Mouse (Mus musculus) thymus, adult 2 months (tissue): ENCODE data around the gene Hexim1. TPM values are rescaled to one million over a fixed set of nuclear protein-coding genes. Genes with fewer than 3 reads are reported as not detected.
A peak's percentile ranks its signal among the peaks of the same experiment; 100 is the strongest.

Experiments
- DNase-seq: peaks from one replicate; pipeline ENCODE4 v3.0.0; 2021
- H3K27ac ChIP-seq: fragments of 200-500 bp; 2 replicates; pipeline ENCODE4 v1.5.1; 2012; ENCODE audit warnings: low read length, control low read depth; ENCODE audit not compliant: control insufficient read depth, insufficient read depth
- H3K27me3 ChIP-seq: fragments of 200-500 bp; 2 replicates; pipeline ENCODE4 v1.6.1; 2012; ENCODE audit warnings: mild to moderate bottlenecking, low read length, moderate library complexity, mixed read lengths; ENCODE audit not compliant: control insufficient read depth, insufficient read depth
- H3K36me3 ChIP-seq: fragments of 200-500 bp; 2 replicates; pipeline ENCODE4 v1.6.1; 2012; ENCODE audit warnings: mild to moderate bottlenecking, low read length, moderate library complexity; ENCODE audit not compliant: control insufficient read depth, insufficient read depth
- H3K4me1 ChIP-seq: fragments of 200-500 bp; replicated peaks from 2 replicates; pipeline ENCODE4 v1.6.1; 2012; ENCODE audit warnings: low read length; ENCODE audit not compliant: control insufficient read depth, insufficient read depth
- H3K4me3 ChIP-seq: fragments of 200-500 bp; 2 replicates; pipeline ENCODE4 v1.5.1; 2012; ENCODE audit warnings: mild to moderate bottlenecking, low read length, control low read depth, moderate library complexity; ENCODE audit not compliant: control insufficient read depth, insufficient read depth
- CTCF ChIP-seq: fragments of 200-500 bp; IDR thresholded peaks from 2 replicates; pipeline ENCODE4 v1.5.1; 2012; ENCODE audit warnings: mild to moderate bottlenecking, control low read depth, low read length, moderate library complexity, borderline replicate concordance; ENCODE audit not compliant: control insufficient read depth, poor library complexity, insufficient read depth; ENCODE audit errors: extremely low read depth
- POLR2A ChIP-seq: fragments of 200-500 bp; IDR thresholded peaks from 2 replicates; pipeline ENCODE4 v1.6.1; 2012; ENCODE audit warnings: mild to moderate bottlenecking, low read length, control low read depth, moderate library complexity; ENCODE audit not compliant: control insufficient read depth, poor library complexity, insufficient read depth; ENCODE audit errors: extremely low read depth
- WGBS: fragments of 180-500 bp; shearing (Covaris S2); methylation state at CpG from one replicate; pipeline ENCODE4 v1.1.7; 2018; 5-methylcytosine and 5-hydroxymethylcytosine counted together
- polyA plus RNA-seq: library from polyadenylated mRNA; depleted of rRNA; stranded (reverse); fragments of >200 nt; gene quantifications from 2 replicates; pipeline ENCODE4 v1.2.3, GENCODE M21; 2012

Hexim1 gene
- polyA plus RNA-seq, 1 experiment: 18.2 TPM

DNA sequence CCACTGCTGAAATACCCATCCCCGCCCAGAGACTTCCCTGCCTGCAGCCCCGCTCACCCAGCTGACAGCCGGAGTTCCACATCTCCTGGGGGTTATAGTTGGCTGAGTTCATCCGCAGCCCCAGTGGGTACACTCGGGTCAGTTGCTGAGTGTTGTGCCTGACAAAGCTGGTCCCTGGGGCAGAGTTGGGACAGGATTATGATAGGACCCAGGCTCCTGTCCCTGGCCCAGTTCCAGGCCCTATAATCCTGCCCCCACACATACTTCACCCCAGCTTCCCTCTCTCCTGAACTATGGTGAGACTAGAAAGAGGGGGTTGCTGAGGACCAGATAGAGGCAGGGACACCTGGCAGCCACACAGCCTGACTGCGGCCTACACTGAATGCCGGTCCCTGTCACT is 42.4 kb upstream of the Hexim1 start:
- no peak for TF ChIP-seq POLR2A
- no peak for TF ChIP-seq CTCF
- peaks cover 3% of the 10 kb centered on the region for H3K36me3 ChIP-seq
- no peaks in the 10 kb centered on the region for H3K27me3 ChIP-seq
- 95% methylated on average over 7 of the region's 7 CpGs for WGBS
- H3K4me1 ChIP-seq: no peaks in the 10 kb centered on the region
- no peak overlapping the region for H3K27ac ChIP-seq
- no peak for DNase-seq
- H3K4me3 ChIP-seq: no peak overlapping the region

DNA sequence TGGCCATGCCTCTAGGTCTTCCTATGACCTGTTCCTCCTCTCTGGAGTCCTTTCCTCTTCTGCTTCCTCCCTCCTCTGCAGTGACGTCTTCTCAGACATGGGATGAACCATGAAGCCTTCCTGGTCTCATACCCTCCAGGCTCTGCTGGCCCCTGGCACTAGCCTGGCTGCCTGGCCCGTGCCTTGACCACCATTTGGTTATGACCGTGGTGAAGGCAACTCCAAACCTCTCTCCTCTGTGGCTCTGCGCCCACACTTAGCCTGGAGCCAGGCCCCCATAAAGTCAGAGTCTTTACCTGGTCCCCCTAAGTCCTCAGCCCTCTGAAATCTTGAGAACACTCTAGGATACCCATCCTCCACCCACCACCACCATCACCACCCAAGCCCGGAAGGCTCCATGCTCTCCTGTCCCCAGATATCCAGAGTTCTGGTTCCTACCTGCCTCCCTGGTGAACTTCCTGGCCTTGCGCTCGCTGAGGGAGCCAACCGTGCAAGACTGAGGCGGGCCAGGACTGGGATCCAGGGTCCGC is 41.8 kb upstream of the Hexim1 start:
- Histone ChIP-seq H3K4me3 (no peak overlapping the region), H3K4me1 (no peaks in the 10 kb centered on the region), H3K27me3 (no peaks in the 10 kb centered on the region), H3K36me3 (no peaks in the 10 kb centered on the region; the same call in 1 of the 2 replicates), H3K27ac (no peak overlapping the region)
- DNase-seq: no peak
- 96% methylated on average over 10 of the region's 10 CpGs for WGBS
- TF ChIP-seq POLR2A (no peak), CTCF (no peak)

DNA sequence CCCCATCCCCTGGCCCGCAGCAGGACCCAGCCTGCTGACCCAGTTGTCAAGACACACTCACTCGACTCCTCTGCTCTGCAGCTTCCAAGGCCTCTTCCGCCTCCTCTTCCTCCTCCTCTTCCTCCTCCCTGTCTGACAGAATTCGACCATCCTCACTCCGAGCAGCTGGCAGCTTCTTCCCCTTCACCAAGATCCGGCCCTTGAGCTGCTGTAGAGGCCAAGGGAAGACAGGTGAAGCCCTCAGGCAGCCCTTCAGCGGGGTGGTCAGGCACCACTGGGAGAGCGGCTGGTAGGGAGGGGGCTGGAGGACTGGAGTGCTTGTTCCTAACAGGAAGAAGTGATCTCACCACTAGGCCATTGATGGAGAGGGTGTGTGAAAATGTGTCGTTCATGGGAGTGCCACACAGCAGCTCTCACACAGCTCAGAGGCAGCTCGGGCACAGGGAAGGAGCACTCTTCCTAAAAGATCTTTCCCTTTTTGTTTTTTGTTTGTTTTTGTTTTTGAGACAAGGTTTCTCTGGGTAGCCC is 41.2 kb upstream of the Hexim1 start:
- H3K4me3 ChIP-seq: no peak overlapping the region
- H3K36me3 ChIP-seq: no peaks in the 10 kb centered on the region
- WGBS: 79% methylated on average over 10 of the region's 10 CpGs
- H3K27me3 ChIP-seq: no peaks in the 10 kb centered on the region
- TF ChIP-seq POLR2A (no peak), CTCF (no peak)
- DNase-seq: no peak
- H3K27ac ChIP-seq: no peak overlapping the region
- H3K4me1 ChIP-seq: no peaks in the 10 kb centered on the region

- H3K4me1 ChIP-seq: peaks cover 5% of the 10 kb centered on the region
- no peak for DNase-seq
- no peaks in the 10 kb centered on the region for H3K36me3 ChIP-seq
- no peaks in the 10 kb centered on the region for H3K27me3 ChIP-seq
- H3K27ac ChIP-seq: no peak overlapping the region
- TF ChIP-seq POLR2A (no peak), CTCF (no peak)
- WGBS: 82% methylated on average over 7 of the region's 7 CpGs
- no peak overlapping the region for H3K4me3 ChIP-seq
Observed at GRCm38 (mm10) chr11:103076010-103076409, 40.0 kb upstream of the Hexim1 start.

DNA sequence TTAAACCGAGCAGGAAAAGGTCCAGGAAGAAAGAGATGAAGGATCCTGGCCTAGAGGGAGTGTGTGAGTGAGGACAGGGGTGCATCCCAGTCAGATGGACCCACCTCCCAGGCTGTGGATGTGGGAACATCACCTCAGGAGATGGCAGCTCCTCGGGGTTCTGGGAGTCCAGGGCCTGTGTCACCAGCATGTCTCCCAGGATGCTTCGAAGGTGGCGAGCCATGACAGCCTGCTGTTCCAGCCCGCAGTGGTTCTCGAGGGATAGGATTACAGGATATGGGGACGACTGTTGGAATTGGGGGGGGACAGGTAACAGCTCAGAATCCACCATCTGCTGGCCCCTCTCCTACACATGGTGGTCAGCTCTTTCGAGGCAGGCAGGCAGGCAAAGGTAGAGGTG is 39.5 kb upstream of the Hexim1 start:
- Histone ChIP-seq H3K36me3 (no peaks in the 10 kb centered on the region), H3K4me3 (no peak overlapping the region), H3K4me1 (peaks cover 5% of the 10 kb centered on the region), H3K27ac (no peak overlapping the region), H3K27me3 (no peaks in the 10 kb centered on the region)
- no peak for DNase-seq
- TF ChIP-seq POLR2A (no peak), CTCF (no peak)
- WGBS: 92% methylated on average over 8 of the region's 8 CpGs

DNA sequence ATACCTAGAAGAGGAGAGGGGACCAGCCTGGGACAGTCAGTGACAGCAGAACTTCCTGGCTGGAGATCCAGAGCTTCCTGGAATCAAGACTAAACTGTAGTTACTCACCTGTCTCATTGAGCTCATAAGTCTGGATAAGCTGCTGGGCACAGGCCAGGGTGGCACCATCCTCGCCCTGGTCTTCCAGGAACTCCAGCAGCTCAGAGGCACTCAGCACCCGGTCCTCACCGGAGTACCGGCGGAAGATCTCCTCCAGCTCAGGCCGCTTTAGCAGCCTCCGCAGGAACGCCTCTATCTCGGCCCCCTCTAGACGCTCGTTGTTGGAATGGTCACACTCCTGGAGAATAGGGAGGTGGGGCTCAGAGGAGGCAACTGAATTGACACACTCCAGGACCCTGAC is 37.9 kb upstream of the Hexim1 start:
- Histone ChIP-seq H3K4me1 (peaks cover 5% of the 10 kb centered on the region), H3K4me3 (no peak overlapping the region), H3K27ac (no peak overlapping the region), H3K27me3 (no peaks in the 10 kb centered on the region), H3K36me3 (no peaks in the 10 kb centered on the region)
- no peak for DNase-seq
- 97% methylated on average over 11 of the region's 11 CpGs for WGBS
- no peak for TF ChIP-seq CTCF
- no peak for TF ChIP-seq POLR2A

DNA sequence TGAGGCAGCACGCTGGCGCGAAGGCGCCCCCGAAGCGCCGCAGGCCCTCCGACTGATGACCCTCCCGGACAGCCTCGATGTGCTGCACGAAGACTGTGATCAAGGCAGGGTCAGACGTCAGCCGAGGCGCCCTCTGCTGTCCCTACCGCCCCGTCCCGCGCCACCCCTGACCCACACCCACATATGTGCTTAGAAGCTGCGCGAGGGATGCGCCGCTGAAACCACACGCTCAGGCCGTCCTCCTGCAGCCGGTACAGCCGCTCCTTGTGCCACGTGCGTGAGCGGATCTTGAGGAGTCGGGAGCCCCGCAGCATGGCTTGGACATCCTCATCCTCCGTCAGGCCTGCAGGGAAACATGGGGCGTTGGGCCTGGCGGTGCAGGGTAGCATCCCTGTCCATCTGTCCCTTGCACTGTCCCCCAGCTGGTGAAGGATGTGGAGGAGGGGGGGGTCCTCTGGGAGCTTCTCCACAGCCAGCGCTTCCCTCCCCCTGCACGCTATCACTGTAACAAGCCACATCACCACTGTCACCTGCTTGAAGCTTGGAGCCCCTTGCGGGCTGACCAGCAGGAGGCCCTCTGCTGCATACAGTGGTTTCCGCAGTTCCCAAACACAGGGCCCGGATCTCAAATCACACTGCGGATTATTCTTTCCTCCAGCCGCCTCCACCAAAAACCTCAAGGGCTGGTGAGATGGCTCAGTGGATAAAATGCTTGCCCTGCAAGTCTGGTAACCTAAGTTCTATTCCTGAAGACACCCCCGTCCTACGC is 35.5 kb upstream of the Hexim1 start:
- no peaks in the 10 kb centered on the region for H3K36me3 ChIP-seq
- 14% methylated on average over 43 of the region's 43 CpGs for WGBS
- H3K4me1 ChIP-seq: peaks cover 5% of the 10 kb centered on the region
- TF ChIP-seq CTCF (peak; percentile 14; the same call in 1 of the 2 replicates), POLR2A (no peak)
- H3K4me3 ChIP-seq: peak overlapping the region; percentile 45
- no peak overlapping the region for H3K27ac ChIP-seq
- no peak for DNase-seq
- H3K27me3 ChIP-seq: no peaks in the 10 kb centered on the region
